Mouse (Mus musculus) hindbrain, embryonic 16.5 days (tissue): ENCODE measurements around the gene Fam171a2. TPM values are rescaled to one million over a fixed set of nuclear protein-coding genes. Genes with fewer than 3 reads are reported as not detected.

Source experiments
- ATAC-seq: fragments of 200-750 bp; cut with Nextera tagmentation; 2 replicates; pipeline ENCODE4 v1.8.0; 2017; ENCODE audit warnings: moderate TSS enrichment, moderate library complexity
- H3K27ac ChIP-seq: fragments of 300-500 bp; sonication (generic); 2 replicates; pipeline ENCODE4 v1.5.1; 2014; ENCODE audit warnings: low read depth, mild to moderate bottlenecking, control low read depth, low read length, moderate library complexity
- H3K27me3 ChIP-seq: fragments of 300-500 bp; sonication (generic); replicated peaks from 2 replicates; pipeline ENCODE4 v1.6.1; 2014; ENCODE audit warnings: low read length; ENCODE audit not compliant: control insufficient read depth, insufficient read depth
- H3K36me3 ChIP-seq: fragments of 300-500 bp; sonication (generic); 2 replicates; pipeline ENCODE4 v1.6.1; 2014; ENCODE audit warnings: mild to moderate bottlenecking, low read length, moderate library complexity, mixed read lengths; ENCODE audit not compliant: control insufficient read depth, insufficient read depth
- H3K4me1 ChIP-seq: fragments of 300-500 bp; sonication (generic); 2 replicates; pipeline ENCODE4 v1.6.1; 2014; ENCODE audit warnings: low read depth, low read length; ENCODE audit not compliant: control insufficient read depth, insufficient read depth
- H3K4me2 ChIP-seq: fragments of 300-500 bp; sonication (generic); 2 replicates; pipeline ENCODE4 v1.6.1; 2014; ENCODE audit warnings: mild to moderate bottlenecking, low read length, control low read depth, moderate library complexity
- H3K4me3 ChIP-seq: fragments of 300-500 bp; sonication (generic); 2 replicates; pipeline ENCODE4 v1.5.1; 2014; ENCODE audit warnings: mild to moderate bottlenecking, low read length, control low read depth, moderate library complexity
- H3K9ac ChIP-seq: fragments of 300-500 bp; sonication (generic); 2 replicates; pipeline ENCODE4 v1.6.1; 2014; ENCODE audit warnings: low read depth, mild to moderate bottlenecking, control low read depth, low read length, moderate library complexity
- H3K9me3 ChIP-seq: fragments of 300-500 bp; sonication (generic); 2 replicates; pipeline ENCODE4 v1.6.1; 2014; ENCODE audit warnings: mild to moderate bottlenecking, low read length, moderate library complexity; ENCODE audit not compliant: control insufficient read depth
- WGBS: fragments of 180-500 bp; shearing (Covaris S2); extraction: QIAGEN DNeasy Blood & Tissue Kit; methylation state at CpG from one replicate; pipeline ENCODE4 v1.1.7; 2014; 5-methylcytosine and 5-hydroxymethylcytosine counted together
- polyA plus RNA-seq: library from polyadenylated mRNA; unstranded; fragments of >200 nt; fragmentation: Nextera tagmentation; extraction: Ambion mirVana; gene quantifications from 2 replicates; pipeline ENCODE4 v1.2.1, GENCODE M21; 2015

The Fam171a2 gene
- polyA plus RNA-seq, 1 experiment from 2014 or later = 17.8 TPM

GRCm38 (mm10) chr11:102438212-102439092 is 9.0 kb downstream of the Fam171a2 start:
- ATAC-seq = peak; percentile 25
- Histone ChIP-seq H3K36me3 (peaks cover 44% of the 10 kb centered on the region), H3K4me1 (peaks cover 19% of the 10 kb centered on the region), H3K9ac (peak overlapping the region; percentile 58), H3K27ac (peak overlapping the region; percentile 12; the same call in 1 of the 2 replicates), H3K9me3 (no peaks in the 10 kb centered on the region), H3K4me3 (peak overlapping the region; percentile 32), H3K4me2 (peak overlapping the region; percentile 59), H3K27me3 (no peaks in the 10 kb centered on the region)
- WGBS = 10% methylated on average over 77 of the region's 77 CpGs

- peak overlapping the region; percentile 32 for H3K4me3 ChIP-seq
- H3K27me3 ChIP-seq = no peaks in the 10 kb centered on the region
- H3K9ac ChIP-seq = peak overlapping the region; percentile 58
- H3K27ac ChIP-seq = peak overlapping the region; percentile 21; the same call in 1 of the 2 replicates
- ATAC-seq = no peak
- peak overlapping the region; percentile 59 for H3K4me2 ChIP-seq
- WGBS = 5% methylated on average over 75 of the region's 87 CpGs
- peaks cover 41% of the 10 kb centered on the region for H3K36me3 ChIP-seq
- H3K9me3 ChIP-seq = no peaks in the 10 kb centered on the region
- peaks cover 19% of the 10 kb centered on the region for H3K4me1 ChIP-seq
These were observed 10.1 kb downstream of the Fam171a2 start for GRCm38 (mm10) chr11:102437120-102438061.

- Histone ChIP-seq H3K27ac (no peak overlapping the region), H3K9ac (no peak overlapping the region), H3K4me2 (no peak overlapping the region), H3K4me1 (peaks cover 23% of the 10 kb centered on the region), H3K9me3 (no peaks in the 10 kb centered on the region), H3K36me3 (peaks cover 37% of the 10 kb centered on the region), H3K27me3 (no peaks in the 10 kb centered on the region), H3K4me3 (no peak overlapping the region)
- no peak for ATAC-seq
- 81% methylated on average over 10 of the region's 10 CpGs for WGBS
These were observed 11.1 kb downstream of the Fam171a2 start for GRCm38 (mm10) chr11:102436471-102436790.

- Histone ChIP-seq H3K27ac (no peak overlapping the region), H3K4me3 (no peak overlapping the region), H3K27me3 (no peaks in the 10 kb centered on the region), H3K4me1 (peaks cover 26% of the 10 kb centered on the region), H3K36me3 (peaks cover 34% of the 10 kb centered on the region), H3K9me3 (no peaks in the 10 kb centered on the region), H3K9ac (no peak overlapping the region), H3K4me2 (no peak overlapping the region)
- 87% methylated on average over 18 of the region's 18 CpGs for WGBS
- ATAC-seq = no peak
These were observed 11.6 kb downstream of the Fam171a2 start for GRCm38 (mm10) chr11:102435754-102436470.

- H3K9me3 ChIP-seq = no peaks in the 10 kb centered on the region
- peaks cover 33% of the 10 kb centered on the region for H3K36me3 ChIP-seq
- H3K27me3 ChIP-seq = no peaks in the 10 kb centered on the region
- no peak overlapping the region for H3K4me2 ChIP-seq
- ATAC-seq = no peak
- H3K4me3 ChIP-seq = no peak overlapping the region
- WGBS = 89% methylated on average over 11 of the region's 11 CpGs
- peaks cover 26% of the 10 kb centered on the region for H3K4me1 ChIP-seq
- H3K9ac ChIP-seq = no peak overlapping the region
- H3K27ac ChIP-seq = no peak overlapping the region
These were observed 12.4 kb downstream of the Fam171a2 start for GRCm38 (mm10) chr11:102434816-102435705.

- Histone ChIP-seq H3K27me3 (no peaks in the 10 kb centered on the region), H3K4me3 (no peak overlapping the region), H3K4me2 (no peak overlapping the region), H3K27ac (no peak overlapping the region; the same call in 1 of the 2 replicates), H3K36me3 (peaks cover 27% of the 10 kb centered on the region), H3K9me3 (no peaks in the 10 kb centered on the region), H3K4me1 (peaks cover 32% of the 10 kb centered on the region), H3K9ac (no peak overlapping the region)
- WGBS = 6% methylated on average over 7 of the region's 7 CpGs
- ATAC-seq = peak; percentile 40; the same call in 1 of the 2 replicates
These were observed 13.1 kb downstream of the Fam171a2 start for GRCm38 (mm10) chr11:102434406-102434805.

GRCm38 (mm10) chr11:102433866-102434265 is 13.6 kb downstream of the Fam171a2 start:
- Histone ChIP-seq H3K4me3 (no peak overlapping the region), H3K9me3 (no peaks in the 10 kb centered on the region), H3K36me3 (peaks cover 23% of the 10 kb centered on the region), H3K4me2 (no peak overlapping the region), H3K27ac (no peak overlapping the region; the same call in 1 of the 2 replicates), H3K9ac (no peak overlapping the region), H3K27me3 (no peaks in the 10 kb centered on the region), H3K4me1 (peaks cover 33% of the 10 kb centered on the region)
- WGBS = 84% methylated on average over 7 of the region's 7 CpGs
- no peak for ATAC-seq

- H3K9ac ChIP-seq = peak overlapping the region; percentile 1; the same call in 1 of the 2 replicates
- H3K4me3 ChIP-seq = no peak overlapping the region
- no peaks in the 10 kb centered on the region for H3K9me3 ChIP-seq
- H3K4me1 ChIP-seq = peaks cover 24% of the 10 kb centered on the region
- 88% methylated on average over 6 of the region's 6 CpGs for WGBS
- no peak overlapping the region for H3K4me2 ChIP-seq
- H3K36me3 ChIP-seq = peaks cover 20% of the 10 kb centered on the region
- no peak overlapping the region for H3K27ac ChIP-seq
- no peaks in the 10 kb centered on the region for H3K27me3 ChIP-seq
- ATAC-seq = no peak
These were observed 14.6 kb downstream of the Fam171a2 start for GRCm38 (mm10) chr11:102432896-102433295.
